Mouse (Mus musculus) heart, embryonic 10.5 days (tissue): ENCODE results near the gene D17Wsu92e. TPM values are rescaled to one million over a fixed set of nuclear protein-coding genes. Genes with fewer than 3 reads are reported as not detected.

Experiments used
- DNase-seq: peaks from one replicate; pipeline ENCODE4 v3.0.0-alpha.2; 2017; ENCODE audit warnings: low spot score
- H3K27ac ChIP-seq: fragments of 300-500 bp; sonication (generic); 2 replicates; pipeline ENCODE4 v1.5.1; 2016; ENCODE audit warnings: mild to moderate bottlenecking
- H3K27me3 ChIP-seq: fragments of 300-500 bp; sonication (generic); 2 replicates; pipeline ENCODE4 v1.6.1; 2016; ENCODE audit warnings: mild to moderate bottlenecking; ENCODE audit not compliant: poor library complexity, insufficient read depth, severe bottlenecking
- H3K36me3 ChIP-seq: fragments of 300-500 bp; sonication (generic); 2 replicates; pipeline ENCODE4 v1.6.1; 2016; ENCODE audit warnings: mild to moderate bottlenecking, moderate library complexity
- H3K4me1 ChIP-seq: fragments of 300-500 bp; sonication (generic); 2 replicates; pipeline ENCODE4 v1.6.1; 2016; ENCODE audit warnings: mild to moderate bottlenecking
- H3K4me3 ChIP-seq: fragments of 300-500 bp; sonication (generic); 2 replicates; pipeline ENCODE4 v1.5.1; 2016; ENCODE audit warnings: mild to moderate bottlenecking, moderate library complexity
- H3K9me3 ChIP-seq: fragments of 300-500 bp; sonication (generic); 2 replicates; pipeline ENCODE4 v1.6.1; 2016; ENCODE audit warnings: mild to moderate bottlenecking, moderate library complexity
- WGBS: fragments of 180-500 bp; shearing (Covaris S2); methylation state at CpG from one replicate; pipeline ENCODE4 v1.1.7; 2016; 5-methylcytosine and 5-hydroxymethylcytosine counted together
- polyA plus RNA-seq: library from polyadenylated mRNA; unstranded; fragments of >200 nt; fragmentation: Nextera tagmentation; extraction: Ambion mirVana; gene quantifications from 2 replicates; pipeline ENCODE4 v1.2.1, GENCODE M21; 2016

The D17Wsu92e gene
- polyA plus RNA-seq, 1 experiment from 2014 or later: 17.2 TPM

DNA sequence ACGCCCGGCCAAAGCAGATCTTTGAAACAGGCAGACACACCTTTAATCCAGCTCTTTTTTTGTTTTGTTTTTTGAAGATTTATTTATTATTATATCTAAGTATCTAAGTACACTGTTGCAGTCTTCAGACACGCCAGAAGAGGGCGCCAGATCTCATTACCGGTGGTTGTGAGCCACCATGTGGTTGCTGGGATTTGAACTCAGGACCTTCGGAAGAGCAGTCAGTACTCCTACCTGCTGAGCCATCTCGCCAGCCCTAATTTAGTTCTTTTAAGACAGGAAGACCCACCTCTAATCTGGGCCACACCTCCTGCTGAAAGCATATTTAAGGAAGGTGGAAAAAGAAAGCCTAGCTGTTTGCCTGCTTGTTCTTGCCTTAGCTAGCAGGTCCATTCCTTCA lies 10.0 kb upstream of the D17Wsu92e start:
- no peaks in the 10 kb centered on the region; the same call in 1 of the 2 replicates for H3K27me3 ChIP-seq
- H3K27ac ChIP-seq: no peak overlapping the region
- H3K36me3 ChIP-seq: no peaks in the 10 kb centered on the region
- 50% methylated on average over 7 of the region's 7 CpGs for WGBS
- no peaks in the 10 kb centered on the region for H3K9me3 ChIP-seq
- H3K4me1 ChIP-seq: peaks cover 16% of the 10 kb centered on the region
- DNase-seq: no peak
- no peak overlapping the region for H3K4me3 ChIP-seq

DNA sequence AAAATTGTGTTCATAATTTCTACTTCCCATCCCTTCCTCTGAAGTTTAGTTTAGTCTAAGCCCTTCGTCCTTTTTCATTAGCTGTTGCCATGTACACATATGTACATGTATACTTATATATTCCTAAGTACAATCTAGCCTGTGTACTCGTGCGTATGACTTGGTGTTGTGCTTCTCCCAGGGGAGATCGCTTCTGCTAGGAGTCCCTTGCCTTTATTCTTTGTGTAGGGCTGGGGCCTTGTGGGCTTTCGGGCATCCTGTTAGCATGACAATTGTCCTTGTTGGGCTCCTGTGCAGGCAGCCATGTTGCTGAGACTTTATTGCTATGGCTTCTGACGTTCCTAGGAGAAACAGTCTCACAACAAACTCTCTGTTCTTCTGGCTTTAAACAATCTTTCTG lies 7.1 kb upstream of the D17Wsu92e start:
- Histone ChIP-seq H3K4me1 (peaks cover 20% of the 10 kb centered on the region), H3K27ac (no peak overlapping the region), H3K36me3 (no peaks in the 10 kb centered on the region), H3K4me3 (peak overlapping the region; percentile 59; the same call in 1 of the 2 replicates), H3K27me3 (no peaks in the 10 kb centered on the region), H3K9me3 (no peaks in the 10 kb centered on the region)
- no peak for DNase-seq
- WGBS: 39% methylated on average over 6 of the region's 6 CpGs

DNA sequence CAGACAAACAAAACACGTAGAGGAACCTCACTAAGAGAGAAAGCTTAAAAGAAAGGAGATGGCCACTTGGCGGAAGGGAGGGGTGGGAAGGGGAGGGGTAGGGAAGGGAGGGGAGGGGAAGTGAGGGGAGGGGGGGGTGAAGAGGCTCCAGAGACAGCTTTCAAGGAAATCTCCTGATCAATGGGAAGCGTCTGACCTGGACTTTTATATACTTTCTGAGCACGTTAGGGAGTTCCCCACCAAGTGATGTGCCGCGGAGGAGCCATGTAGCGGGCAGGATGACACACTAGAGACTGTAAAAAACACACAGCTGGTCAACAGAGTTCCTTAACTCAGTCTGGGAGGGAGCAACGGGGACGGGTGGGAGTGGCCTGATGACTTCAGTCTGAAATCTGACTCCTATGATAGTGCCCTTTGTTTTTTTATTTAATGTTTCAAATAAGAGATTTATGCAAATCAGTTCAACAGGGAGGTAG lies 6.5 kb upstream of the D17Wsu92e start:
- Histone ChIP-seq H3K4me3 (peak overlapping the region; percentile 59), H3K4me1 (peaks cover 20% of the 10 kb centered on the region), H3K27me3 (no peaks in the 10 kb centered on the region), H3K9me3 (no peaks in the 10 kb centered on the region), H3K36me3 (no peaks in the 10 kb centered on the region), H3K27ac (peak overlapping the region; percentile 76)
- peak; percentile 78 for DNase-seq
- 2% methylated on average over 9 of the region's 9 CpGs for WGBS

DNA sequence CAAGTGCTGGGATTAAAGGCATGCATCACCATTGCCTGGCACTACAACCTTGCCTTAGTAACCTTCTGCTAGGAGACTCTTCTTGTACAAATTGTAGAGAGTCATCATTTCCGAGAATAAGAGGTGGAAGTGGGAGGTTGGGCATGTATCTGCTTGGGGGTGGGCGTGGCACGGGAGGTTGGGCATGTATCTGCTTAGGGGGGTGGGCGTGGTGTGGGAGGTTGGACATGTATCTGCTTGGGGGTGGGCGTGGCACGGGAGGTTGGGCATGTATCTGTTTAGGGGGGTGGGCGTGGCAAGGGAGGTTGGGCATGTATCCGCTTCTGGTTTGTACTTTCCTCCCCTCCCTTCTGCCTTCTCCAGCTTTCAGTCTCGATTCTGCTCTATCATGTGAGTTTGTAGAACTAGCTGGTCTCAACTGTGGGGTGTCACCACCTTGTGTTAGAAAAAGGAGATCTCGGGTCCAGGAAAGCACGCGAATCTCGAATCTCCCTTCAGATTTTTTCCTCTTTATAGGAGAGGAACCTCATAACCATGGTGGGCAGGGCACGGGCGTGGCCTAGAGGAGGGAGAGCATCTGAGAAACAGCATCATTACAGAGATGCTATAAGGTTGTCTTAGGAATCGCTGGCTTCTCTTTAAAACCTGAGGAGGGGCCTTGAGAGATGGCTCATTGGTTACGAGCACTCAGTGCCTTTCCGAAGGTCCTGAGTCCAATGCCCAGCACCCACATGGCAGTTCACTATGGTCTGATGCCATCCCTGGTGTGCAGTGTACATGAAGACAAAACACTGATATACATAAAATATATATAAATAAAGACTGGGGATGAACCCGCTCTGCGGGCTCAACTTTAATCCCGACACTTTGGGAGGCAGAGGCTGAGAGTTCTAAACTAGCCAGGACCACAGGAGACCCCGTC lies 5.8 kb upstream of the D17Wsu92e start:
- WGBS: 4% methylated on average over 22 of the region's 22 CpGs
- peak; percentile 95 for DNase-seq
- Histone ChIP-seq H3K27ac (peak overlapping the region; percentile 76), H3K9me3 (no peaks in the 10 kb centered on the region), H3K27me3 (no peaks in the 10 kb centered on the region), H3K4me3 (peak overlapping the region; percentile 59), H3K36me3 (no peaks in the 10 kb centered on the region), H3K4me1 (peaks cover 27% of the 10 kb centered on the region)

DNA sequence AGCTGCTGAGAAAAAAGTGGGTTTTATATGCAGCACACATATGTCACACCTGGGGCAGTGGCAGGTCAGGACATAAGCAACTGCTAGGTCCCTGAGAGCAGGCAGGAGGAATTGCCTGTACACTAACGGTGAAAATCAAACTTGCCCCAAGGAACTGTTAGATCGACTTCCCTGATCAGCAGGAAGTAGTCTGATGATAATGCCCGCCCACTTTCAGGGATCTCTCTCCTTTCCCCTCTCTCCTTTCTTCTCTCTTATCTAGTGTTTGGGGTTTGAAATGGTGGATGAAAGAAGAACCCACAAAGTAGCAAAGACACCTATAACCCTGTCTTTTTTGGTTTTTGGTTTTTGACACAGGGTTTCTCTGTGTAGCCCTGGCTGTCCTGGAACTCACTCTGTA lies 5.1 kb upstream of the D17Wsu92e start:
- Histone ChIP-seq H3K9me3 (no peaks in the 10 kb centered on the region), H3K27ac (no peak overlapping the region), H3K4me3 (peak overlapping the region; percentile 59; the same call in 1 of the 2 replicates), H3K27me3 (no peaks in the 10 kb centered on the region), H3K4me1 (peaks cover 31% of the 10 kb centered on the region), H3K36me3 (no peaks in the 10 kb centered on the region)
- WGBS: 13% methylated on average over 3 of the region's 3 CpGs
- DNase-seq: no peak

DNA sequence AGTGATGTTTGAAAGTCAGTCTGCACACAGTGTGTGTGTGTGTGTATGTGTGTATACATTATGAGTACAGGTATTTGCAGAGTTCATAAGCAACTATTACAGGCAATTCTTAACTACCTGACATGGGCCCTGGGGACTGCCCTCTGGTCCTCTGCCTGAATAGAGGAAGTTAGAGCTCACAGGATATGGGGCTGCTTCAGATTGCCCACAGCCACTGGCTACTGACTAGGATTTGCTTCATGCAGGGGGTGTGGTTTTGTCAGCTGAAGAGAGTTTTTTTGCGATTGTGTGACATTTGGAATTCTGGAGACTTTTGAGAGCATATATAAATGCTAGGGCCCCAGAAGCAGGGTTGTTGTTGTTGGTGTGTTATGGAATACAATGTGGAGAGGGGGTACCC lies 4.5 kb upstream of the D17Wsu92e start:
- H3K27ac ChIP-seq: no peak overlapping the region
- peaks cover 31% of the 10 kb centered on the region for H3K4me1 ChIP-seq

DNA sequence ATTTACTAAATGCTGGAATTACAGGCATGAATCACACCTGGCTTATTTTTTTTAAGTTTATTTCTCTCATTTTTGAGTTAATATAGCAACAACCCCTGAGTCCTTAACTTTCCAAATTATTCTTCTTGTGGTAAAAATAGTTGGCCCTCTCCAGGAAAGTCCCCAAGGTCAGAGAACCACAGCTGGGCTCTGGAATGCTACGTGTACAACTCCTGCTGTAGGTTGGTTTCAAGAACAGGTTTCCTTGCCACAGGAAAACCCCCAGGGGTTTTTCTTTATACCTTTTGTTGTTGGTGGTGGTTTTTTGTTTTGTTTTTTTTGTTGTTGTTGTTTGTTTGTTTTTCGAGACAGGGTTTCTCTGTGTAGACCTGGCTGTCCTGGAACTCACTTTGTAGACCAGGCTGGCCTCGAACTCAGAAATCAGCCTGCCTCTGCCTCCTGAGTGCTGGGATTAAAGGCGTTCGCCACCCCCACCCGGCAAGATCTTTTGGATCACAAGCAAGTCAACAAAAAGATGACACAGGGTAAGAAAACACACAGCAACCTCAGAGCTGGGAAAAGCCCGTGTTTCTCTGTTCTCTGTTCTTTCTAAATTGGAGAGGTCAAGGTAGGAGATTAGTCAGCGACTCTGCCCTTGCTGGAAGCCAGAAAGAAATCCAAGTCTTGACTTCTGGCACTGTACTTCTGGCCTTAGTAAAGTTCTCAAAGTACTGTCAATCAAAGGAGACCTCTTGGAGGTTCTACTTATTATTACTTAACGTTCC lies 2.9 kb upstream of the D17Wsu92e start:
- Histone ChIP-seq H3K27me3 (no peaks in the 10 kb centered on the region), H3K4me1 (peaks cover 43% of the 10 kb centered on the region), H3K4me3 (no peak overlapping the region), H3K27ac (no peak overlapping the region), H3K9me3 (no peaks in the 10 kb centered on the region), H3K36me3 (no peaks in the 10 kb centered on the region)
- DNase-seq: no peak
- WGBS: 75% methylated on average over 9 of the region's 9 CpGs

More for the DNA sequence above, 4.5 kb upstream of the D17Wsu92e start:
- Histone ChIP-seq H3K27me3 (no peaks in the 10 kb centered on the region), H3K36me3 (no peaks in the 10 kb centered on the region), H3K4me3 (no peak overlapping the region), H3K9me3 (no peaks in the 10 kb centered on the region)
- WGBS: 72% methylated on average over 1 of the region's 1 CpGs
- DNase-seq: no peak

DNA sequence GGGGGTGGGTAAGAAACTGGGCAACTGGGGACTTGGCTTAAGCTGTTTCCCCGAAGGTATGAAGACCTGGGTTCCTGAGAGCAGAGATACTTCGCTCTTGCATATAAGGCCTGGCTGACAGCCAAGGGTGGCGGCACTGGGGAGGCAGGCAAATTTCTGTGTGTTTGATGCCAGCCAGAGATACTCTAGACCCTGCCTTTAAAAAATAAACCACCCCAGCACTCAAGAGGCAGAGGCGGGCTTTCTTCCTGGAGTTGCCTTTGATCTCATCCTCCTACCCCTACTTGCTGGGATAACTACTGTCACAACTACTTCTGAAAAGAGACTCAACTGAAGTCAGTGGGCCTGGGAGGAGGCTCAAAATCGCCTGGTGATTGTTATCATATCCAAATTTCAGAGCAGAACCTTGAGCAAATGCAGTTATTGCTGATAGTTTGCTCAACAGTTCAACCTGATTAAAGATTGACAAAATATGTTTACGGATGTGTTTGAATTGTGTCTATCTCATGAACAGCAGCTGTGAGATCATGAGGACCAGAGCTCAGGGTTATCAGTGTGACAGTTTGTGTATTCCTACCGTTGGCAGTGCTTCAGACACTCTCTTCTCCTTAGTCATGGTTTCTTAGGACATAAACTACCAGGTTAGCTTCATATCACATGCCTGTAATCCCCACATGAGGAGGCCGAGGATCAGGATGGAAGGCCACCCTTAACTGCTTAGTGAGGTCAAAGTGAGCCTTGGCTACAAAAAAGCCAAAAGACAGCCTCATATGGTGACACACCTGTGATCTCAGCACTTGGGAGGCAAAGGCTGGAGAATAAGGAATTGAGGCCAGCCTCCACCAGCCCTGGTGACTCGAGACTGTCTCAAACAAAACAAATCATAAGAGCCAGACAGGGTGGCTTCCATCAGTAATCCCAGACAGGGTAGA lies 1.2 kb upstream of the D17Wsu92e start:
- Histone ChIP-seq H3K27me3 (no peaks in the 10 kb centered on the region), H3K36me3 (no peaks in the 10 kb centered on the region), H3K9me3 (no peaks in the 10 kb centered on the region), H3K27ac (peak overlapping the region; percentile 92), H3K4me3 (peak overlapping the region; percentile 94), H3K4me1 (peaks cover 46% of the 10 kb centered on the region)
- WGBS: 59% methylated on average over 9 of the region's 9 CpGs
- DNase-seq: no peak

DNA sequence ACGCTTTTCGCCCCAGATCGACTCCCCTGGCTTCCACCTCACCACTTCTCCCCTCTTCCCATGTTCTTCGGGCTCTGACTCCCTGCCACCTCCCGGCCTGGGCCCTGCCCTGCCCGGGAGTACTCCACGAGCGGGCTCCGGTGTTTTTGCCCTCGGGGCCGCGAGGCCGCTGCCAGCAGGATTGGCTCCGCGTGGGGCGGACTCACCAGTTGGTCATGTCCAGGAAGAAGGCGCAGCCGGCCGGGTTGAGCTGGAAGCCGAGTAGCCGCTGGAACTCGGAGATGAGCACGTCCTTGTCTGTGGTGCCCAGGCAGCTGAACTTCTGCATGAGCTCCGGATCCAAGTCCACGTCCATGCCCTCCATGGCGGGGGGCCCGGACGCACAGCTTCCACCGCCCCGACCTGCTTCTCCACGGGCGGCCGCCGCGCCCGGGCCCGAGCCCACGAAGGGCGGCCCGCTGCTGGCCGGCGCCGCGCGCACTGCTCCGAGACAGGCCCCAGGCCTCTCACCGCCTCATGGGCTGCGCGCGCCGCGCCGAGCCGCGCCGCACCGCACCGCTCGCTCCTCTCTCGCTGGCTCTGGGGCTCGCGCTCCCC lies 379 bp downstream of the D17Wsu92e start:
- Histone ChIP-seq H3K4me1 (peaks cover 30% of the 10 kb centered on the region), H3K27me3 (no peaks in the 10 kb centered on the region), H3K4me3 (peak overlapping the region; percentile 94), H3K27ac (peak overlapping the region; percentile 92), H3K36me3 (no peaks in the 10 kb centered on the region), H3K9me3 (no peaks in the 10 kb centered on the region)
- WGBS: under 1% methylated on average over 24 of the region's 62 CpGs
- DNase-seq: peak; percentile 80

DNA sequence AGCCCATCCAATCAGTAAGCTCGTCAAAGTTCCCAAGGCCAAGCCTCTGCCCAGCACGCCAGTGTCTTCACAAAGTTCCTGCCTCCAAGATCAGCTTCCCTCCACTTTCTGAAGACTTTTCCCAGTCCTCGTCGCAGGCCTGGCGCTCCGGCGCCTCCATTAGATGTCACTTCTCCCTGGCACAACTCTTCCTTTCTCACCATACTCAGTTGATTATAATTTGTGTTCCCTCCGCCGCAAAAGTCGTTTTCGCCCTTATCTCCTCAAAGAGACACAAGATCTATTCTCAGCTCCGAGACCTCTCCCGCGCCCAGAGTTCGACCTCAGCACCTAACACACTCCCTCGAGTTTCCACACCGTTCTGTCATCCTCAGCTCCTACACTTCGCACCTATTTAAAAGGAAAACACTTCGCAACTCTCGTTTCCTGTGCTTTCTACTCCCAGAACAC lies 902 bp downstream of the D17Wsu92e start:
- H3K27me3 ChIP-seq: no peaks in the 10 kb centered on the region
- H3K4me3 ChIP-seq: peak overlapping the region; percentile 94
- peaks cover 30% of the 10 kb centered on the region for H3K4me1 ChIP-seq
- H3K36me3 ChIP-seq: no peaks in the 10 kb centered on the region
- peak; percentile 83 for DNase-seq
- WGBS: under 1% methylated on average over 20 of the region's 20 CpGs
- peak overlapping the region; percentile 92 for H3K27ac ChIP-seq
- H3K9me3 ChIP-seq: no peaks in the 10 kb centered on the region

DNA sequence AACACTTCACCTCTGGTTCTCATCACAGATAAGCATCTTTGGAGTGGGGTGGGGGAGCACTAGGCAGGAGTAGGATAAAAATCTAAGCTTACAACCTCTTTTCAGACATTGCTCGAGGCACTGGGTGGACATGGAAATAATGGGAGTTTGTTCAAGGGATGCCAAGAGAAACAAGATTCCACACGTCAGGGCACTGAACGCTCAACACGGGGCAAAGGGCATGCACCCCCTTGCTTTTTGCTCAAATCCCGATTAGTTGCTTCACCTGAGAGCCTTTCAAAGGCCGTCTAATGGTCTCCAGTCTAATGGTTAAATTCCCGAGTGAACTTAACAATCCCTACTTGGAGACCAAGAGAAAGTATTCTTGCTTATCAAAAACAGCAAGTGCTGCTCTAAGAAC lies 1.4 kb downstream of the D17Wsu92e start:
- Histone ChIP-seq H3K27ac (peak overlapping the region; percentile 92; the same call in 1 of the 2 replicates), H3K27me3 (no peaks in the 10 kb centered on the region)
- WGBS: 19% methylated on average over 7 of the region's 7 CpGs

DNA sequence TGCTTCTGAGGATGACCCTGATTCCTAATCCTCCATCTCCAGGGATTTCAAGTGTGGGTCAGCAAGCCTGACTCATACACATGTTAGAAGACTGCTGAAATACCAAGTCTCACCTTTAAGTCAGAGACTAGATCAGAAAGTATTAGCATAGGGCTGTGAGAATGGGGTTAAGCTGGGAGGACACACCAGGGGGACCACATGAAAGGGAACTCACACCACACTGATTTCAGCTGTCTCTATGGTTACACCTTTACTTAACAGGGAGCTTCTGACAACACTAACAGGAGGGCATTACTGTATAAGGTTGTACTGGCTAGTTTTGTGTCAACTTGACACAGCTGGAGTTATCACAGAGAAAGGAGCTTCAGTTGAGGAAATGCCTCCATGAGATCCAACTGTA lies 5.8 kb downstream of the D17Wsu92e start:
- Histone ChIP-seq H3K36me3 (0 out of 2 replicates have a peak, but pooled peaks cover 6% of the 10 kb centered on the region), H3K27me3 (no peaks in the 10 kb centered on the region), H3K4me3 (no peak overlapping the region), H3K9me3 (no peaks in the 10 kb centered on the region), H3K27ac (no peak overlapping the region), H3K4me1 (peaks cover 45% of the 10 kb centered on the region)
- no peak for DNase-seq

More for the DNA sequence above, 1.4 kb downstream of the D17Wsu92e start:
- DNase-seq: no peak
- Histone ChIP-seq H3K4me1 (peaks cover 30% of the 10 kb centered on the region), H3K36me3 (no peaks in the 10 kb centered on the region), H3K4me3 (peak overlapping the region; percentile 94), H3K9me3 (no peaks in the 10 kb centered on the region)
